Mouse (Mus musculus): ENCODE data around the gene Fahd1. TPM values are rescaled to one million over a fixed set of nuclear protein-coding genes. Genes with fewer than 3 reads are reported as not detected.

Gene Fahd1
- polyA plus RNA-seq, 1 experiment from 2014 or later = 26.0 TPM

- no peak overlapping the region for H3K4me2 ChIP-seq
- 60% methylated on average over 3 of the region's 3 CpGs for WGBS
- H3K9ac ChIP-seq (replicated peaks) = no peak overlapping the region
- H3K4me3 ChIP-seq (replicated peaks) = no peak overlapping the region
- H3K9me3 ChIP-seq (replicated peaks) = no peaks in the 10 kb centered on the region
- no peak overlapping the region for H3K27ac ChIP-seq (replicated peaks)
- no peaks in the 10 kb centered on the region for H3K4me1 ChIP-seq
- peaks cover 15% of the 10 kb centered on the region for H3K27me3 ChIP-seq (replicated peaks)
- no peak for ATAC-seq (ENCODE audit: low FRiP score)
- H3K36me3 ChIP-seq = no peaks in the 10 kb centered on the region
Measured at GRCm38 (mm10) chr17:24821351-24822280, 28.5 kb downstream of the Fahd1 start.

- Histone ChIP-seq H3K4me2 (no peak overlapping the region), H3K36me3 (no peaks in the 10 kb centered on the region), H3K4me3 (replicated peaks) (no peak overlapping the region), H3K27me3 (replicated peaks) (peaks cover 7% of the 10 kb centered on the region), H3K27ac (replicated peaks) (no peak overlapping the region), H3K9me3 (replicated peaks) (no peaks in the 10 kb centered on the region), H3K9ac (replicated peaks) (no peak overlapping the region), H3K4me1 (no peaks in the 10 kb centered on the region)
- WGBS = 78% methylated on average over 2 of the region's 2 CpGs
- no peak for ATAC-seq (ENCODE audit: low FRiP score)
Measured at GRCm38 (mm10) chr17:24819469-24819868, 30.7 kb downstream of the Fahd1 start.

GRCm38 (mm10) chr17:24818172-24818571 lies 32.0 kb downstream of the Fahd1 start:
- no peak overlapping the region for H3K9ac ChIP-seq (replicated peaks)
- 52% methylated on average over 6 of the region's 6 CpGs for WGBS
- H3K9me3 ChIP-seq (replicated peaks) = no peaks in the 10 kb centered on the region
- ATAC-seq (ENCODE audit: low FRiP score) = no peak
- H3K4me3 ChIP-seq (replicated peaks) = no peak overlapping the region
- no peak overlapping the region for H3K27ac ChIP-seq (replicated peaks)
- H3K27me3 ChIP-seq (replicated peaks) = no peaks in the 10 kb centered on the region; the same call in none of the 2 replicates
- no peaks in the 10 kb centered on the region for H3K4me1 ChIP-seq
- H3K4me2 ChIP-seq = no peak overlapping the region
- no peaks in the 10 kb centered on the region for H3K36me3 ChIP-seq

GRCm38 (mm10) chr17:24817503-24817902 lies 32.7 kb downstream of the Fahd1 start:
- no peak overlapping the region for H3K4me3 ChIP-seq (replicated peaks)
- ATAC-seq (ENCODE audit: low FRiP score) = no peak
- no peak overlapping the region for H3K4me2 ChIP-seq
- H3K27me3 ChIP-seq (replicated peaks) = no peaks in the 10 kb centered on the region; the same call in none of the 2 replicates
- no peaks in the 10 kb centered on the region for H3K4me1 ChIP-seq
- WGBS = 47% methylated on average over 1 of the region's 1 CpGs
- H3K27ac ChIP-seq (replicated peaks) = no peak overlapping the region
- no peaks in the 10 kb centered on the region for H3K9me3 ChIP-seq (replicated peaks)
- no peak overlapping the region for H3K9ac ChIP-seq (replicated peaks)
- no peaks in the 10 kb centered on the region for H3K36me3 ChIP-seq

GRCm38 (mm10) chr17:24815256-24815655 lies 34.9 kb downstream of the Fahd1 start:
- no peaks in the 10 kb centered on the region for H3K36me3 ChIP-seq
- H3K27me3 ChIP-seq (replicated peaks) = no peaks in the 10 kb centered on the region
- no peak overlapping the region for H3K27ac ChIP-seq (replicated peaks)
- no peaks in the 10 kb centered on the region for H3K9me3 ChIP-seq (replicated peaks)
- H3K4me3 ChIP-seq (replicated peaks) = no peak overlapping the region
- ATAC-seq (ENCODE audit: low FRiP score) = no peak
- no peak overlapping the region for H3K4me2 ChIP-seq
- WGBS = 78% methylated on average over 5 of the region's 5 CpGs
- H3K9ac ChIP-seq (replicated peaks) = no peak overlapping the region
- no peaks in the 10 kb centered on the region for H3K4me1 ChIP-seq

- no peaks in the 10 kb centered on the region for H3K4me1 ChIP-seq
- H3K9me3 ChIP-seq (replicated peaks) = no peaks in the 10 kb centered on the region
- H3K36me3 ChIP-seq = no peaks in the 10 kb centered on the region
- no peak overlapping the region for H3K4me2 ChIP-seq
- no peak overlapping the region for H3K9ac ChIP-seq (replicated peaks)
- H3K27me3 ChIP-seq (replicated peaks) = peaks cover 13% of the 10 kb centered on the region
- no peak for ATAC-seq (ENCODE audit: low FRiP score)
- H3K27ac ChIP-seq (replicated peaks) = no peak overlapping the region
- H3K4me3 ChIP-seq (replicated peaks) = no peak overlapping the region
- whole genome bisulfite sequencing = 35% methylated on average over 2 of the region's 2 CpGs
Measured at GRCm38 (mm10) chr17:24812215-24812614, 37.9 kb downstream of the Fahd1 start.

GRCm38 (mm10) chr17:24811211-24811610 lies 39.0 kb downstream of the Fahd1 start:
- no peaks in the 10 kb centered on the region for H3K36me3 ChIP-seq
- H3K9ac ChIP-seq (replicated peaks) = no peak overlapping the region
- H3K27ac ChIP-seq (replicated peaks) = no peak overlapping the region
- 77% methylated on average over 3 of the region's 3 CpGs for WGBS
- H3K4me1 ChIP-seq = no peaks in the 10 kb centered on the region
- ATAC-seq (ENCODE audit: low FRiP score) = no peak
- no peaks in the 10 kb centered on the region for H3K9me3 ChIP-seq (replicated peaks)
- no peak overlapping the region for H3K4me2 ChIP-seq
- H3K27me3 ChIP-seq (replicated peaks) = peaks cover 20% of the 10 kb centered on the region
- H3K4me3 ChIP-seq (replicated peaks) = no peak overlapping the region

- ATAC-seq (ENCODE audit: low FRiP score) = peak; percentile 70
- H3K36me3 ChIP-seq = no peaks in the 10 kb centered on the region
- WGBS = under 1% methylated on average over 71 of the region's 71 CpGs
- peak within 1 kb of the TSS; percentile 86 for H3K4me2 ChIP-seq
- peaks cover 54% of the 10 kb centered on the region for H3K27me3 ChIP-seq (replicated peaks)
- no peaks in the 10 kb centered on the region for H3K9me3 ChIP-seq (replicated peaks)
- H3K4me3 ChIP-seq (replicated peaks) = peak within 1 kb of the TSS; percentile 58
- peak within 1 kb of the TSS; percentile 60 for H3K9ac ChIP-seq (replicated peaks)
- H3K4me1 ChIP-seq = peaks cover 11% of the 10 kb centered on the region
- H3K27ac ChIP-seq (replicated peaks) = no peak within 1 kb of the TSS
Measured at GRCm38 (mm10) chr17:24803952-24804951, 45.9 kb downstream of the Fahd1 start, which contains the start of gene Meiob. TSS of gene Meiob (plus strand) at chr17:24804289.

GRCm38 (mm10) chr17:24800524-24800923 lies 49.6 kb downstream of the Fahd1 start:
- peaks cover 27% of the 10 kb centered on the region for H3K27me3 ChIP-seq (replicated peaks)
- no peak overlapping the region for H3K27ac ChIP-seq (replicated peaks)
- no peak overlapping the region for H3K4me2 ChIP-seq
- no peaks in the 10 kb centered on the region for H3K9me3 ChIP-seq (replicated peaks)
- H3K4me1 ChIP-seq = peaks cover 11% of the 10 kb centered on the region
- H3K4me3 ChIP-seq (replicated peaks) = no peak overlapping the region
- no peak overlapping the region for H3K9ac ChIP-seq (replicated peaks)
- WGBS = 57% methylated on average over 3 of the region's 3 CpGs
- H3K36me3 ChIP-seq = no peaks in the 10 kb centered on the region
- ATAC-seq (ENCODE audit: low FRiP score) = no peak

GRCm38 (mm10) chr17:24799476-24799875 lies 50.7 kb downstream of the Fahd1 start:
- H3K4me2 ChIP-seq = no peak overlapping the region
- 93% methylated on average over 4 of the region's 4 CpGs for WGBS
- no peak overlapping the region for H3K9ac ChIP-seq (replicated peaks)
- no peaks in the 10 kb centered on the region for H3K36me3 ChIP-seq
- H3K9me3 ChIP-seq (replicated peaks) = no peaks in the 10 kb centered on the region
- H3K27ac ChIP-seq (replicated peaks) = no peak overlapping the region
- no peak for ATAC-seq (ENCODE audit: low FRiP score)
- no peak overlapping the region for H3K4me3 ChIP-seq (replicated peaks)
- H3K4me1 ChIP-seq = peaks cover 8% of the 10 kb centered on the region
- H3K27me3 ChIP-seq (replicated peaks) = peaks cover 18% of the 10 kb centered on the region; the same call in 1 of the 2 replicates
